Mouse (Mus musculus) skeletal muscle tissue, postnatal 0 days (tissue): ENCODE results near the gene Nap1l1. TPM values are rescaled to one million over a fixed set of nuclear protein-coding genes. Genes with fewer than 3 reads are reported as not detected.

Experiments
- polyA plus RNA-seq: library from polyadenylated mRNA; unstranded; fragments of >200 nt; fragmentation: Nextera tagmentation; extraction: Ambion mirVana; gene quantifications from 2 replicates; pipeline ENCODE4 v1.2.1, GENCODE M21; 2015

Nap1l1 gene
- 67.3 and 76.8 TPM in 2 replicates for polyA plus RNA-seq

DNA sequence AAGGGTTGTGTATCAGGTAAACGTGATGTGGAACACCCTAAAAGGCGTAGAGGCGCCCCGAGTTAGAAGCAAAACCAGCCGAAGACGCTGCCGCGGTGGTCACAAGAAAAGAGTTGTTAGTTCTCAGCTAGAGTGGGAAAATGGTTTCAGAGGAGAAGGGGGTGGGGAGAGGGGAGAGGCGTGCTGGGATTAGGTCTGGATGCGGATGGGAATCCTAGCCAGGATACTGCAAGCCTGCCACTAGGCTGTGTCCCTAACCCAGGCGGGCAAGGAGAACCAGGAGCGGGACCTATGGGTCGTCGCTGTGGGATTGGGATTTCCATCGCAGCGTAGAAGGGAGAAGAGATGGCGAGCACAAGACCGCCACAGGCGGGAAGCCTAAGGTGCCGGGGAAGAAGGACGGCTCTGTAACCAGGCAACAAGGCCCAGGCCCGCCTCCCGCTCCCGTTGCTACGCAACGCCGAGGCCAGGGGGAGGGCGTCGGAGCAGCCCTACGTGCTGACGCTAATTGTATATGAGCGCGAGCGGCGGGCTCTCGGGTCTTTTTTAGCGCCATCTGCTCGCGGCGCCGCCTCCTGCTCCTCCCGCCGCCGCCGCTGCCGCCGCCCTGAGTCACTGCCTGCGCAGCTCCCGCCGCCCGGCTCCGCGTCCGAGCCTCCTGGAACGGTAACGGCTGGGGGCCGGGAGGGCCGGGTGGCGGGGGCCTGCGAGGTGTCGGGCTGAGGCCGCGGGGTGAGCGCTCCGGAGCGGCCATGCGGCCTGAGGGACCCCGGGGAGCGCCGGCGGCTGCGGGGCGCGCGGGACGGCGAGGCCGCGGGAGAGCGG lies at the start of gene Nap1l1:
TSS of gene Nap1l1 (plus strand) at position 538 of the 825 bp plus-strand sequence.

DNA sequence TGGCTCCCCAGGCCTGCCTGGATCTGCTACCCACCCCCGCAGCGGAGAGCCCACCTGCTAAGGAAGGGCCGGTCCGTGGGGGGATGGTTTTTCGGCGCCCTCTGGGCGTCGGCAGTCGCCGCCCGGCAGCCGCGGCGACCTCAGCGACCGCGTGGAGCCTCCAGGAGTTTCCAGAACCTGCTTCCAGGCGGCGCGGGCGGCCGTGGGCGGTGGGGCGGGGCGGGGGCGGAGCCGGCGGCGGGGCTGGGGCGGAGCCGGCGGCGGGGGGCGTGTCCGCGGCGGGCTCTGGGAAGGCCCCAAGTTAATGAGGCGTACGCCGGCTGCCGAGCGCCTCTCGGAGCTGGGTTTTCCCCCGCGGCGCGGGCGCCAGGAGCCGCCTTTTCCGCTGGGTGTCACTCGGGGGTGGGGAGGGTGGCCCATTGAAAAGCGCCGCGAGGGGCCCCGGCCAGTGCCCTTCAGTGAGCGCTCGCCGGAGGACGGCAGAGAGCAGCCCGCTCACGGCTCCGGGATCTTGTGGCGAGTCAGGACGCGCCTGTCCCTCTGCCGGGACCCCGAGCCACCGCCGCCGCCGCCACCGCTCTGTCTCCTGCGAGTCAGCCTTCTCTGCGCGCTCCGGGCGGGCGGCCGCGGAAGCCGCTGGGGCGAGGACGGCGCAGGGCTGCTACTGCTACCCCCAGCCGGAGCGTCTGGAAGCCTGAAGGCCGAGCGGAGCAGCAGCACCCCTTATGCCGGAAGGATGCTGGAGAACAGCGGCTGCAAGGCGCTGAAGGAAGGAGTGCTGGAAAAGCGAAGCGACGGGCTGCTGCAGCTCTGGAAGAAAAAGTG lies 33.3 kb downstream of the Nap1l1 start, which contains the start of gene Phlda1:
TSS of gene Phlda1 (plus strand) at position 186 of the 825 bp plus-strand sequence.

Other genes with a start within 250 kb of the Nap1l1 start
- 2.0 and 2.3 TPM in 2 replicates for gene Bbs10, start 174.5 kb upstream of the Nap1l1 start, polyA plus RNA-seq
- 9.4 and 14.6 TPM in 2 replicates for gene Phlda1, start 33.1 kb downstream of the Nap1l1 start, polyA plus RNA-seq